Mouse (Mus musculus) kidney, adult 2 months (tissue): ENCODE data around the gene Nmnat2.

Source experiments
- CTCF ChIP-seq: fragments of 200-500 bp; conservative IDR thresholded peaks from 2 replicates; pipeline ENCODE4 v1.5.1; 2011; ENCODE audit warnings: low read depth, mild to moderate bottlenecking, control low read depth, low read length, moderate library complexity, mixed read lengths; ENCODE audit not compliant: insufficient read depth, insufficient read length
- POLR2A ChIP-seq: fragments of 200-500 bp; IDR thresholded peaks from one replicate; pipeline ENCODE4 v1.6.1; 2011; ENCODE audit warnings: low read depth, low read length, control low read depth

GRCm38 (mm10) chr1:153145791-153146190, 191.0 kb downstream of the Nmnat2 start:
- TF ChIP-seq CTCF (no peak), POLR2A (no peak)
